Mouse (Mus musculus) liver, embryonic 15.5 days (tissue): ENCODE results near the gene Dcakd. TPM values are rescaled to one million over a fixed set of nuclear protein-coding genes. Genes with fewer than 3 reads are reported as not detected.

ENCODE experiments used
- ATAC-seq: fragments of 200-750 bp; cut with Nextera tagmentation; 2 replicates; pipeline ENCODE4 v1.8.0; 2017; ENCODE audit warnings: moderate number of reproducible peaks, mild to moderate bottlenecking, moderate library complexity; ENCODE audit not compliant: insufficient read depth
- H3K27ac ChIP-seq: fragments of 300-500 bp; sonication (generic); replicated peaks from 2 replicates; pipeline ENCODE4 v1.5.1; 2015; ENCODE audit warnings: mild to moderate bottlenecking, inconsistent platforms
- H3K27me3 ChIP-seq: fragments of 300-500 bp; sonication (generic); 2 replicates; pipeline ENCODE4 v1.6.1; 2015; ENCODE audit warnings: mild to moderate bottlenecking, inconsistent platforms
- H3K36me3 ChIP-seq: fragments of 300-500 bp; sonication (generic); replicated peaks from 2 replicates; pipeline ENCODE4 v1.6.1; 2015; ENCODE audit warnings: moderate library complexity, mild to moderate bottlenecking, inconsistent platforms
- H3K4me1 ChIP-seq: fragments of 300-500 bp; sonication (generic); replicated peaks from 2 replicates; pipeline ENCODE4 v1.6.1; 2015; ENCODE audit warnings: inconsistent platforms
- H3K4me2 ChIP-seq: fragments of 300-500 bp; sonication (generic); 2 replicates; pipeline ENCODE4 v1.6.1; 2015; ENCODE audit warnings: moderate library complexity, mild to moderate bottlenecking, inconsistent platforms
- H3K4me3 ChIP-seq: fragments of 300-500 bp; sonication (generic); replicated peaks from 2 replicates; pipeline ENCODE4 v1.5.1; 2015; ENCODE audit warnings: mild to moderate bottlenecking, inconsistent platforms
- H3K9ac ChIP-seq: fragments of 300-500 bp; sonication (generic); 2 replicates; pipeline ENCODE4 v1.6.1; 2015; ENCODE audit warnings: moderate library complexity, mild to moderate bottlenecking, inconsistent platforms
- H3K9me3 ChIP-seq: fragments of 300-500 bp; sonication (generic); replicated peaks from 2 replicates; pipeline ENCODE4 v1.6.1; 2016; ENCODE audit warnings: inconsistent platforms
- WGBS: fragments of 180-500 bp; shearing (Covaris S2); methylation state at CpG from one replicate; pipeline ENCODE4 v1.1.7; 2015; ENCODE audit warnings: mixed read lengths; ENCODE audit not compliant: insufficient replicate concordance; 5-methylcytosine and 5-hydroxymethylcytosine counted together
- polyA plus RNA-seq: library from polyadenylated mRNA; unstranded; fragments of >200 nt; fragmentation: Nextera tagmentation; extraction: Ambion mirVana; gene quantifications from 2 replicates; pipeline ENCODE4 v1.2.1, GENCODE M21; 2015

Gene Dcakd
- 28.7 and 30.0 TPM in 2 replicates for polyA plus RNA-seq

- ATAC-seq, result peak; percentile 97
- H3K27me3 ChIP-seq, result no peaks in the 10 kb centered on the region
- peak within 1 kb of the TSS; percentile 75 for H3K4me2 ChIP-seq
- H3K9me3 ChIP-seq, result no peaks in the 10 kb centered on the region
- peaks cover 33% of the 10 kb centered on the region for H3K36me3 ChIP-seq
- peak within 1 kb of the TSS; percentile 92 for H3K27ac ChIP-seq
- under 1% methylated on average over 36 of the region's 36 CpGs for WGBS
- H3K9ac ChIP-seq, result peak within 1 kb of the TSS; percentile 73
- peaks cover 51% of the 10 kb centered on the region for H3K4me1 ChIP-seq
- H3K4me3 ChIP-seq, result peak within 1 kb of the TSS; percentile 72
These were observed at the start of gene Dcakd, which contains the start of gene Nmt1 for GRCm38 (mm10) chr11:103028176-103028891. Gene Dcakd, minus strand, starts transcription at chr11:103028333. Gene Nmt1, plus strand, starts transcription at chr11:103028190.

DNA sequence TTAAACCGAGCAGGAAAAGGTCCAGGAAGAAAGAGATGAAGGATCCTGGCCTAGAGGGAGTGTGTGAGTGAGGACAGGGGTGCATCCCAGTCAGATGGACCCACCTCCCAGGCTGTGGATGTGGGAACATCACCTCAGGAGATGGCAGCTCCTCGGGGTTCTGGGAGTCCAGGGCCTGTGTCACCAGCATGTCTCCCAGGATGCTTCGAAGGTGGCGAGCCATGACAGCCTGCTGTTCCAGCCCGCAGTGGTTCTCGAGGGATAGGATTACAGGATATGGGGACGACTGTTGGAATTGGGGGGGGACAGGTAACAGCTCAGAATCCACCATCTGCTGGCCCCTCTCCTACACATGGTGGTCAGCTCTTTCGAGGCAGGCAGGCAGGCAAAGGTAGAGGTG, 48.4 kb upstream of the Dcakd start:
- no peak overlapping the region for H3K27ac ChIP-seq
- H3K9me3 ChIP-seq, result no peaks in the 10 kb centered on the region
- H3K4me3 ChIP-seq, result no peak overlapping the region
- peaks cover 14% of the 10 kb centered on the region for H3K4me1 ChIP-seq
- H3K36me3 ChIP-seq, result no peaks in the 10 kb centered on the region
- no peak for ATAC-seq
- no peak overlapping the region for H3K9ac ChIP-seq
- no peak overlapping the region for H3K4me2 ChIP-seq
- H3K27me3 ChIP-seq, result peaks cover 37% of the 10 kb centered on the region
- 66% methylated on average over 8 of the region's 8 CpGs for WGBS

DNA sequence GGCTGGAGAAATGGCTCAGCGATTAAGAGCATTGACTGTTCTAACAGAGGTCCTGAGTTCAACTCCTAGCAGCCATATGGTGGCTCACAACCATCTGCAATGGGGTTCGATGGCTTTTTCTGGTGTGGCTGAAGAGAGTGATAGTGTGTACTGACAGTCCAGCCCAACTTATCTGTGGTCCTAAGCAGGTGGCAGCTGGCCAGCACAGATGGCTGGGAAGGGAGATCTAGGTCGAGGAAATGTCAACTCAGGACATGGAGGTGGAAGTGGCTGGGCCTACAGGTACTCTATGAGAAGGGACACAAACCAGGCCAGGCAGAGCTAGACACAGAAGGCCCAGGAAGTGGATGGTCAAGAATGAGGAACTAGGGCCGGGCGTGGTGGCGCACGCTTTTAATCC, 47.9 kb upstream of the Dcakd start:
- peaks cover 14% of the 10 kb centered on the region for H3K4me1 ChIP-seq
- no peaks in the 10 kb centered on the region for H3K9me3 ChIP-seq
- no peak overlapping the region for H3K4me2 ChIP-seq
- no peak for ATAC-seq
- WGBS, result 52% methylated on average over 7 of the region's 7 CpGs
- H3K4me3 ChIP-seq, result no peak overlapping the region
- H3K27ac ChIP-seq, result no peak overlapping the region
- H3K27me3 ChIP-seq, result peaks cover 31% of the 10 kb centered on the region
- no peaks in the 10 kb centered on the region for H3K36me3 ChIP-seq
- H3K9ac ChIP-seq, result no peak overlapping the region

- Histone ChIP-seq H3K27ac (no peak overlapping the region), H3K9me3 (no peaks in the 10 kb centered on the region), H3K27me3 (peaks cover 19% of the 10 kb centered on the region), H3K36me3 (peaks cover 6% of the 10 kb centered on the region; the same call in 1 of the 2 replicates), H3K4me2 (no peak overlapping the region), H3K9ac (no peak overlapping the region), H3K4me3 (no peak overlapping the region), H3K4me1 (0 out of 2 replicates have a peak, but pooled peaks cover 5% of the 10 kb centered on the region)
- 32% methylated on average over 10 of the region's 10 CpGs for WGBS
- no peak for ATAC-seq
These were observed 46.7 kb upstream of the Dcakd start for GRCm38 (mm10) chr11:103074796-103075323.

DNA sequence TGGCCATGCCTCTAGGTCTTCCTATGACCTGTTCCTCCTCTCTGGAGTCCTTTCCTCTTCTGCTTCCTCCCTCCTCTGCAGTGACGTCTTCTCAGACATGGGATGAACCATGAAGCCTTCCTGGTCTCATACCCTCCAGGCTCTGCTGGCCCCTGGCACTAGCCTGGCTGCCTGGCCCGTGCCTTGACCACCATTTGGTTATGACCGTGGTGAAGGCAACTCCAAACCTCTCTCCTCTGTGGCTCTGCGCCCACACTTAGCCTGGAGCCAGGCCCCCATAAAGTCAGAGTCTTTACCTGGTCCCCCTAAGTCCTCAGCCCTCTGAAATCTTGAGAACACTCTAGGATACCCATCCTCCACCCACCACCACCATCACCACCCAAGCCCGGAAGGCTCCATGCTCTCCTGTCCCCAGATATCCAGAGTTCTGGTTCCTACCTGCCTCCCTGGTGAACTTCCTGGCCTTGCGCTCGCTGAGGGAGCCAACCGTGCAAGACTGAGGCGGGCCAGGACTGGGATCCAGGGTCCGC, 46.1 kb upstream of the Dcakd start:
- ATAC-seq, result no peak
- Histone ChIP-seq H3K27me3 (peaks cover 13% of the 10 kb centered on the region), H3K36me3 (peaks cover 12% of the 10 kb centered on the region), H3K4me2 (no peak overlapping the region), H3K4me3 (no peak overlapping the region), H3K9me3 (no peaks in the 10 kb centered on the region), H3K4me1 (0 out of 2 replicates have a peak, but pooled peaks cover 5% of the 10 kb centered on the region), H3K9ac (no peak overlapping the region), H3K27ac (no peak overlapping the region)
- WGBS, result 60% methylated on average over 10 of the region's 10 CpGs

DNA sequence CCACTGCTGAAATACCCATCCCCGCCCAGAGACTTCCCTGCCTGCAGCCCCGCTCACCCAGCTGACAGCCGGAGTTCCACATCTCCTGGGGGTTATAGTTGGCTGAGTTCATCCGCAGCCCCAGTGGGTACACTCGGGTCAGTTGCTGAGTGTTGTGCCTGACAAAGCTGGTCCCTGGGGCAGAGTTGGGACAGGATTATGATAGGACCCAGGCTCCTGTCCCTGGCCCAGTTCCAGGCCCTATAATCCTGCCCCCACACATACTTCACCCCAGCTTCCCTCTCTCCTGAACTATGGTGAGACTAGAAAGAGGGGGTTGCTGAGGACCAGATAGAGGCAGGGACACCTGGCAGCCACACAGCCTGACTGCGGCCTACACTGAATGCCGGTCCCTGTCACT, 45.5 kb upstream of the Dcakd start:
- Histone ChIP-seq H3K36me3 (peaks cover 18% of the 10 kb centered on the region), H3K4me3 (no peak overlapping the region), H3K9ac (no peak overlapping the region), H3K9me3 (no peaks in the 10 kb centered on the region), H3K27me3 (peaks cover 7% of the 10 kb centered on the region; the same call in 1 of the 2 replicates), H3K4me2 (no peak overlapping the region), H3K4me1 (0 out of 2 replicates have a peak, but pooled peaks cover 5% of the 10 kb centered on the region), H3K27ac (no peak overlapping the region)
- ATAC-seq, result no peak
- WGBS, result 75% methylated on average over 7 of the region's 7 CpGs

GRCm38 (mm10) chr11:103070322-103070880, 42.3 kb upstream of the Dcakd start:
- no peak for ATAC-seq
- WGBS, result 91% methylated on average over 10 of the region's 10 CpGs
- H3K36me3 ChIP-seq, result peaks cover 50% of the 10 kb centered on the region

GRCm38 (mm10) chr11:103069731-103070130, 41.6 kb upstream of the Dcakd start:
- ATAC-seq, result no peak
- 96% methylated on average over 2 of the region's 2 CpGs for WGBS
- Histone ChIP-seq H3K9me3 (no peaks in the 10 kb centered on the region), H3K4me3 (no peak overlapping the region), H3K27ac (no peak overlapping the region), H3K27me3 (no peaks in the 10 kb centered on the region), H3K9ac (no peak overlapping the region), H3K4me1 (0 out of 2 replicates have a peak, but pooled peaks cover under 1% of the 10 kb centered on the region), H3K4me2 (no peak overlapping the region), H3K36me3 (peaks cover 56% of the 10 kb centered on the region)

More at GRCm38 (mm10) chr11:103070322-103070880, 42.3 kb upstream of the Dcakd start:
- Histone ChIP-seq H3K27ac (no peak overlapping the region), H3K9ac (no peak overlapping the region), H3K4me1 (0 out of 2 replicates have a peak, but pooled peaks cover 2% of the 10 kb centered on the region), H3K4me2 (no peak overlapping the region), H3K9me3 (no peaks in the 10 kb centered on the region), H3K4me3 (no peak overlapping the region), H3K27me3 (no peaks in the 10 kb centered on the region)

DNA sequence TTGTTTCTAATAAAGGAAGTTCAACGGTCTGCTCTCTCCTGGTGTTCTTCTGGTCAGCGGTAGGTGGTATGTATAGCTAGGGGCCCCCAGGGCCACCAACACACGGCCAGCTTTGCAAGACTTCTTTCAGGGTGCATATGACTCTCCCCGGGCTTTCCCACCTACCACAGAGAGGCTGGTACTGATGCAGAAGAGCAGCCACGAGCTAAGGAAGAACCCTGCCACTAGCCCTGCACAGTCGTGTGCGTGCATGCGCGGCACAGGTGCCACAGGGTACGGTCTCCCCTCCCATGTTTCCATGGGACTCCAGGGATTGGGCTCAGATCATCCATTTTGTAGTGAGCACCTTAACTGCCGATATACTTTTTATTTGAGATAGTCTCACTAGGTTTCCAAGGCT, 40.8 kb upstream of the Dcakd start:
- 88% methylated on average over 11 of the region's 11 CpGs for WGBS
- ATAC-seq, result no peak
- Histone ChIP-seq H3K9ac (no peak overlapping the region), H3K27ac (no peak overlapping the region), H3K36me3 (peaks cover 64% of the 10 kb centered on the region), H3K4me2 (no peak overlapping the region), H3K4me3 (no peak overlapping the region), H3K27me3 (no peaks in the 10 kb centered on the region), H3K4me1 (no peaks in the 10 kb centered on the region), H3K9me3 (no peaks in the 10 kb centered on the region)

GRCm38 (mm10) chr11:103068272-103068671, 40.1 kb upstream of the Dcakd start:
- Histone ChIP-seq H3K27ac (no peak overlapping the region), H3K27me3 (no peaks in the 10 kb centered on the region), H3K4me1 (no peaks in the 10 kb centered on the region), H3K4me3 (no peak overlapping the region), H3K4me2 (no peak overlapping the region), H3K9me3 (no peaks in the 10 kb centered on the region), H3K9ac (no peak overlapping the region), H3K36me3 (peaks cover 71% of the 10 kb centered on the region)
- 81% methylated on average over 4 of the region's 4 CpGs for WGBS
- no peak for ATAC-seq

GRCm38 (mm10) chr11:103067457-103068001, 39.4 kb upstream of the Dcakd start:
- no peak overlapping the region for H3K27ac ChIP-seq
- H3K36me3 ChIP-seq, result peaks cover 76% of the 10 kb centered on the region
- H3K4me3 ChIP-seq, result no peak overlapping the region
- ATAC-seq, result no peak
- H3K9ac ChIP-seq, result no peak overlapping the region
- H3K9me3 ChIP-seq, result no peaks in the 10 kb centered on the region
- no peak overlapping the region for H3K4me2 ChIP-seq
- no peaks in the 10 kb centered on the region for H3K4me1 ChIP-seq
- 77% methylated on average over 8 of the region's 8 CpGs for WGBS
- no peaks in the 10 kb centered on the region for H3K27me3 ChIP-seq
